Mouse (Mus musculus): Measurements from ENCODE around the gene Nlrp1b.

Nlrp1b gene

DNA sequence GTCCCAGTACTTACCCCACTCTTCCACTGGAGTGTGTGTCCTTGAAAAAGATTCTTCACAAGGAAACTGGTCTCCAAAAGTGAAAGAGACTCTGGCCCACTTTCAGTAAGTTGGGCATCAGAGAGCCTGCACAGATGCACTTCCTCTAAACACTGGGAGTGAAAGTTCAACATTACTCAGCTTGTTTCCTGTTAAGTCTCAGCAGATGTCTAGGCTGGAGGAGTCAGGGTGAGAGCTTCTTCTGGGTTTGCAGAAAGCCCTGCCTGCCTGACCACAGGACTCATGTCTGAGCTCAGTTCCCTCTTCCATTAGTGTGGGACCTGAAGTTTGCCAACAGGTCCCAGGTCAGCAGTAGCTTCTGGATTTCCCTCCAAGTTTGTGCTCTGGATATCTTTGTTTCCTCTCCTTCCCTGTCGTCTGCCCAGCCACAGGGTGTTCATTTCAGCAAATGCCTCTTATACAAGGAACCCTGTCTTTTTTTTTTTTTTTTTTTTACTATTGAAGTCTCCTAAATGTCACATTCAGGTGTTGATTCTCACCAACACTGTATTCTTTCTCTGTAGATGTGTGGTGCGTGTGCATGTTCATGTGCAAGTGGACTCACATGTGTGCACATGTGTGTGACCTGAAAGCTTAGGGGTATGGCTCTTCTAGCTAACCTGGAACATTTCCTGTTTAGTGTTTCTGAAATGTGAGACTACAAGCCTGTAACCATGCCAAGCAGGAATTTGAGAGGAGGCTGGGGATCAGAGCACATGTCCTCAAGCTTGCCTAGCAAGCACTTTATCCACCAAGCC lies at the start of gene Nlrp1b:
Gene Nlrp1b, minus strand, starts transcription at position 50 of the 797 bp plus-strand sequence.
- no peak for DNase-seq (ENCODE audit: low spot score in 2 of 2)

- no peak for DNase-seq (ENCODE audit: low spot score in 2 of 2)
Observed at GRCm38 (mm10) chr11:71261036-71261435, 30.5 kb upstream of the Nlrp1b start.

- peak in 1 of 2 experiments; percentile 10 for DNase-seq (ENCODE audit: low spot score in 2 of 2)
Observed at GRCm38 (mm10) chr11:71251333-71251732, 20.8 kb upstream of the Nlrp1b start.

- no peak for DNase-seq (ENCODE audit: low spot score in 2 of 2)
Observed at GRCm38 (mm10) chr11:71224614-71225013, 5.9 kb downstream of the Nlrp1b start.

GRCm38 (mm10) chr11:71202703-71203102 lies 27.8 kb downstream of the Nlrp1b start:
- DNase-seq (ENCODE audit: low spot score in 2 of 2): no peak

DNA sequence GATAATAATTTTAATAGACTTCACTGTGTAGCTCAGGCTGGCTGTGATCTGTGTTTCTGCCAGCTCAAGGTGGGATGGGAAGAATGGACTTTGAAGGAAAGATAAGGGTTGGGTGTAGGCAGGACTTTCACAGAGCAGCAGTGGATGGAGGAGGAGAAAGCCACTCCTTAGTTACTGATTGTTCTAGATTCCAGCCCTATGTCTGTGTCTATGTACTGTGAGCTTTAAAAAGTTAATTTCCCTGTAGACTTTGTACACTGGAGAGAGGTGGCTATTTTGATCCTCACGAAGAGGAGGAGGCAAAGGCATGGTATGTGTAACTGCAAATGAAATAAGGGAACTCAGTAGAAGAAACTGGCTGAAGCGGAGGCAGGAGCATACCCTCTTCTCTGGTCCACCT lies 31.2 kb downstream of the Nlrp1b start:
- no peak for DNase-seq (ENCODE audit: low spot score in 2 of 2)

DNA sequence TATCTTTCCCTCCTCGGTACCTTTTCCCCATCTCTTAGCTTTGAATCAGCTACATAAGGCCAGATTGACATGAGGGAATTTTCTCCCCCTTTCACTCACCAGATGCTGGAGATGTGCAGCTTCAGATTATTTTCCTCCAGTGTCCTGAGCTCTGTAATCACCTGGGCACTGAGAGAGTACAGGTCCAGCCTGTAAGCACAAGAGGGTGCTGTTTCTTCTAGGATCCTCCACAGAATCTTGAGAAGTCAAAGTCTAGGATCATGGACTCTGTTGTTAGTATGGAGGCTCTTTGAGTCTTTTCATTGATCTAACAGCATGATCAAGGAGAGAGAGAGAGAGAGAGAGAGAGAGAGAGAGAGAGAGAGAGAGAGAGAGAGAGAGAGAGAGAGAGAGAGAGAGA lies 60.9 kb downstream of the Nlrp1b start:
- DNase-seq (ENCODE audit: low spot score in 2 of 2): no peak

GRCm38 (mm10) chr11:71164139-71164538 lies 66.4 kb downstream of the Nlrp1b start:
- DNase-seq (ENCODE audit: low spot score in 2 of 2): no peak

GRCm38 (mm10) chr11:71159439-71160136 lies 70.9 kb downstream of the Nlrp1b start:
- DNase-seq (ENCODE audit: low spot score in 2 of 2): no peak

GRCm38 (mm10) chr11:71155272-71155671 lies 75.3 kb downstream of the Nlrp1b start:
- no peak for DNase-seq (ENCODE audit: low spot score in 2 of 2)

GRCm38 (mm10) chr11:71144661-71145060 lies 85.9 kb downstream of the Nlrp1b start, which contains the start of gene Nlrp1a:
Nlrp1a (minus strand) TSS chr11:71144704.
- DNase-seq (ENCODE audit: low spot score in 2 of 2): no peak

DNA sequence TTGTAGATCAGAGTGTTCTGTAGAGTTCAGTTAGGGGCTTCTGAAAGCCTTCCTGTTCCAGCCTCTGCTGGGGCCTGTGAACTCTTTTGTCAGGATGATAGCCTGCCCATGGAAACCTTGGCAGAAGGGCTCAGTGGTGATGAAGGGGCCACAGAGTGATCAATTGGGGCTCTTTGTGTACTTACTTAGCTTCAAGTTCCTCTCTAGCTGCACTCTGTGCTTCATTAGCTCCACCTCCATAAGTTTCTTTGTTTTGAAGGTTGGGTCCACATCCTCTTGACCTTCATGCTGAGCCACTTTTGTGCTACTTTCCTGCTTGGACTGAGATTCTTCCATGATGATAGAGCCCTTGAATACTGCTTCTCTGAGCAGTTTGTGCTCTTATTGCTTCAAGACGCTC lies 88.5 kb downstream of the Nlrp1b start:
- DNase-seq (ENCODE audit: low spot score in 2 of 2): no peak

- no peak for DNase-seq (ENCODE audit: low spot score in 2 of 2)
Observed at GRCm38 (mm10) chr11:71107128-71107527, 123.4 kb downstream of the Nlrp1b start.

DNA sequence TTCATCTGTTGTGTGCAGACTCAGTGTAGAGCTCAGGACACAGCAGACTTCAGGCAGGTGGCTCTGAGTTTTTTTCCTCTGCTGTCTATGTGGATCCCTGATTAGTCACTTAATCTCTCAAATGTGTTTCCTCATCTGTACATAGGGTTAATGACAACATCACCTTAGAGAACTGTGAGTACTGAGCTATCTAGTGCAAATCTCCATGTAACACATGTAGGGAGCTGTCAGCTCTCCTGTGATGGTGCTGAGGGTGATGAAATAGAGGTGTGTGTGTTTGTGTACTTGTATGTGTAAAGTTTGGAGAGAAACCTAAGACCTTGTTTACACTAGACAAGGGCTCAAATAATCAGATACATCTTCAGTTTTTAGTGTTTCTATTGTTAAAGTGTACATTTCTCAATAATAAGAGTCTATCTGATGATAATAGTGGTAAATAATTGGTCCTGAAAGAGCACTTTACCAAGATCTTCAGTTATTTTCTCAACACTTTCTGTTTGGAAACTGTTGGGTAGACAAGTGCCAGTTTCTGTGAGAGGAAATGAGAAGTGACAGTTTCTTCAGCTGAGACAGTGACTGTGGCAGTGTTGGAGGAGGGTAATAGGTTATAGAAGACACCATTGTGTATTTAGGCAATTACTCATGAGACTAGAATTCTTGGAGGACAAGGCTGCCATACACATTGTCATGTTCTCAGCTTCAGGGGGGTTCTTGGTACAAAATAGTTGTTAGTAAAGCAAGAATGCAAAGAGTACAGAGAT lies 124.1 kb downstream of the Nlrp1b start:
- DNase-seq (ENCODE audit: low spot score in 2 of 2): no peak

DNA sequence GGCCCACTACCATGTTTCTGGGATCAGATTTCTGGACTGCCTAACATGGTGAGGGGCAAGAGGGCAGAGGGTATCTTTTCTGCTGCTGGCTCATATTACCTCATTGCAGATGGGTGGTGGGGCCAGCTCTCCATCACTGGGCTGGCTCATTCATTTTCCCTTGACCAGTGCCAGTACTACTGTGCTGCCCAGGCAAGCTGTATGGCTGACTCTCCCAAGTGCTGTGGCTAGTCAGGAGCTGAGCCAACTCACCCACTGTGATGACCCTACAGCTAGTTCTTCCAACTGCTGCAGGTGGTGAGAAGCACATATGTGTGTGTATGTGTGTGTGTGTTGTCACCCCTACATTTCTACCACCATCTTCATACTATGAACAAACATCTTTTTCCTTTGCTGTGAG lies 126.6 kb downstream of the Nlrp1b start:
- DNase-seq (ENCODE audit: low spot score in 2 of 2): no peak
